Mouse (Mus musculus) liver, postnatal 0 days (tissue): ENCODE results near the gene Proser3.

Source experiments
- CTCF ChIP-seq: sonication (generic); IDR thresholded peaks from 2 replicates; pipeline ENCODE4 v1.5.1; 2016; ENCODE audit warnings: antibody characterized with exemption, low read depth
- EP300 ChIP-seq: IDR thresholded peaks from 2 replicates; pipeline ENCODE4 v1.6.1; 2016; ENCODE audit warnings: antibody characterized with exemption, low read depth, mild to moderate bottlenecking

DNA sequence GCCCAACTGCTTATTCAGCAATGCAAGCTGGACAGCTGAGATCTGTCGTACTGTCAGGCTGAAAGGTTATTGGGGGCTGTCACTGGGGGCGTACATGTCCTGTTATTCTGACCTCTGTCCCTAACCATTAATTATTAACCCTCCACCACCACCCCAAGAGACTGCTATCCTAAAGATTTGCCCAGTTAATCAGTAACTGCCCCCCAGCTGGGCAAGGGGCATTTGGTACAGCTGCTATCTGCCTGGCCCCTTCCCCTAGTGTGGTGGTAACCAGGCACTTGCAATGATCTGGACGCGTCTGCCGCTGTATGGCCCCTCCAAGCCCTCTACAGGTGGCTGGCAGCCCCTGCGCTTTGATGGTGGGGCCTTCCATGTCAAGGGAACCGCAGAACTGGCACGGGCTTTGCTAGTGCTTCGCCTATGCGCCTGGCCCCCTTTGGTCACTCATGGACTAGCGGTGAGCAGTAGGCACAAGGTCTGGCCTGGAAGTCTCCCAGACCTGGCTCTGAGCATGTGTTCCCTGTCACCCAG lies 58.6 kb downstream of the Proser3 start, which contains the start of gene Prodh2:
- TF ChIP-seq CTCF (peak; percentile 24; the same call in 1 of the 2 replicates), EP300 (peak; percentile 12; the same call in 1 of the 2 replicates)
